Mouse (Mus musculus): Measurements from ENCODE around the gene Ppp1r14a.

- no peak for TF ChIP-seq CTCF (IDR thresholded peaks at IDR 0.05; ENCODE audit: low read depth)
- TF ChIP-seq EP300 (IDR thresholded peaks at IDR 0.05; ENCODE audit: low read depth) = no peak
Observed at GRCm38 (mm10) chr7:29262151-29262550, 27.0 kb upstream of the Ppp1r14a start.

Measured in liver, postnatal 0 days (tissue).